Mouse (Mus musculus) hindbrain, embryonic 14.5 days (tissue): Measurements from ENCODE around the gene Polr1d. TPM values are rescaled to one million over a fixed set of nuclear protein-coding genes. Genes with fewer than 3 reads are reported as not detected.
A peak's percentile ranks its signal among the peaks of the same experiment; 100 is the strongest.

ENCODE experiments used
- ATAC-seq: fragments of 200-750 bp; cut with Nextera tagmentation; 2 replicates; pipeline ENCODE4 v1.8.0; 2017; ENCODE audit warnings: moderate number of reproducible peaks, mild to moderate bottlenecking, moderate TSS enrichment, moderate library complexity; ENCODE audit not compliant: low FRiP score
- DNase-seq: peaks from one replicate; pipeline ENCODE4 v3.0.0-alpha.2; 2015; ENCODE audit warnings: low spot score
- H3K27ac ChIP-seq: fragments of 300-500 bp; sonication (generic); 2 replicates; pipeline ENCODE4 v1.5.1; 2014; ENCODE audit warnings: mild to moderate bottlenecking, moderate library complexity
- H3K27me3 ChIP-seq: fragments of 300-500 bp; sonication (generic); 2 replicates; pipeline ENCODE4 v1.6.1; 2014; ENCODE audit warnings: mild to moderate bottlenecking, low read length, mixed read lengths; ENCODE audit not compliant: control insufficient read depth, insufficient read depth
- H3K36me3 ChIP-seq: fragments of 300-500 bp; sonication (generic); replicated peaks from 2 replicates; pipeline ENCODE4 v1.6.1; 2014; ENCODE audit not compliant: control insufficient read depth, insufficient read depth
- H3K4me1 ChIP-seq: fragments of 300-500 bp; sonication (generic); replicated peaks from 2 replicates; pipeline ENCODE4 v1.6.1; 2014; ENCODE audit warnings: antibody characterized with exemption, low read length, mixed read lengths; ENCODE audit not compliant: control insufficient read depth, insufficient read depth
- H3K4me2 ChIP-seq: fragments of 300-500 bp; sonication (generic); replicated peaks from 2 replicates; pipeline ENCODE4 v1.6.1; 2014; ENCODE audit warnings: mild to moderate bottlenecking, moderate library complexity
- H3K4me3 ChIP-seq: fragments of 300-500 bp; sonication (generic); replicated peaks from 2 replicates; pipeline ENCODE4 v1.5.1; 2014; ENCODE audit warnings: mild to moderate bottlenecking, low read length
- H3K9ac ChIP-seq: fragments of 300-500 bp; sonication (generic); 2 replicates; pipeline ENCODE4 v1.6.1; 2014
- H3K9me3 ChIP-seq: fragments of 300-500 bp; sonication (generic); 2 replicates; pipeline ENCODE4 v1.6.1; 2016; ENCODE audit warnings: low read length; ENCODE audit not compliant: control insufficient read depth
- WGBS: fragments of 180-500 bp; shearing (Covaris S2); extraction: QIAGEN DNeasy Blood & Tissue Kit; methylation state at CpG from one replicate; pipeline ENCODE4 v1.1.7; 2014; 5-methylcytosine and 5-hydroxymethylcytosine counted together
- polyA plus RNA-seq: library from polyadenylated mRNA; unstranded; fragments of >200 nt; fragmentation: Nextera tagmentation; extraction: Ambion mirVana; gene quantifications from 2 replicates; pipeline ENCODE4 v1.2.1, GENCODE M21; 2014

Gene Polr1d
- polyA plus RNA-seq, 1 experiment from 2014 or later = 113 TPM

- H3K27ac ChIP-seq = no peak overlapping the region
- WGBS = 21% methylated on average over 6 of the region's 6 CpGs
- H3K9ac ChIP-seq = no peak overlapping the region
- no peak overlapping the region for H3K4me3 ChIP-seq
- DNase-seq (no peak), ATAC-seq (no peak)
- H3K9me3 ChIP-seq = peaks cover 3% of the 10 kb centered on the region; the same call in 1 of the 2 replicates
- H3K27me3 ChIP-seq = no peaks in the 10 kb centered on the region
- H3K4me1 ChIP-seq = no peaks in the 10 kb centered on the region
- H3K36me3 ChIP-seq = 0 out of 2 replicates have a peak, but pooled peaks cover 6% of the 10 kb centered on the region
- no peak overlapping the region for H3K4me2 ChIP-seq
Observed at GRCm38 (mm10) chr5:147117027-147117426, 40.2 kb downstream of the Polr1d start.

GRCm38 (mm10) chr5:147121146-147121545 lies 44.3 kb downstream of the Polr1d start:
- WGBS = 94% methylated on average over 4 of the region's 4 CpGs
- Histone ChIP-seq H3K27me3 (no peaks in the 10 kb centered on the region), H3K36me3 (no peaks in the 10 kb centered on the region), H3K4me1 (no peaks in the 10 kb centered on the region), H3K27ac (no peak overlapping the region), H3K4me3 (no peak overlapping the region), H3K9ac (no peak overlapping the region), H3K4me2 (no peak overlapping the region), H3K9me3 (peaks cover 3% of the 10 kb centered on the region; the same call in 1 of the 2 replicates)
- ATAC-seq = no peak
- no peak for DNase-seq

GRCm38 (mm10) chr5:147124794-147125193 lies 47.9 kb downstream of the Polr1d start:
- ATAC-seq = no peak
- DNase-seq = no peak
- Histone ChIP-seq H3K27ac (no peak overlapping the region), H3K9me3 (peaks cover 3% of the 10 kb centered on the region; the same call in 1 of the 2 replicates), H3K4me3 (no peak overlapping the region), H3K27me3 (no peaks in the 10 kb centered on the region), H3K4me2 (no peak overlapping the region), H3K9ac (no peak overlapping the region), H3K4me1 (no peaks in the 10 kb centered on the region), H3K36me3 (no peaks in the 10 kb centered on the region)
- WGBS = 45% methylated on average over 9 of the region's 9 CpGs

GRCm38 (mm10) chr5:147125542-147126185 lies 48.8 kb downstream of the Polr1d start:
- 89% methylated on average over 13 of the region's 13 CpGs for WGBS

GRCm38 (mm10) chr5:147127860-147128259 lies 51.0 kb downstream of the Polr1d start:
- Histone ChIP-seq H3K27ac (no peak overlapping the region), H3K9ac (no peak overlapping the region), H3K4me2 (no peak overlapping the region), H3K4me1 (no peaks in the 10 kb centered on the region), H3K36me3 (no peaks in the 10 kb centered on the region), H3K4me3 (no peak overlapping the region), H3K27me3 (no peaks in the 10 kb centered on the region), H3K9me3 (no peaks in the 10 kb centered on the region)
- DNase-seq (no peak), ATAC-seq (no peak)
- 88% methylated on average over 4 of the region's 4 CpGs for WGBS

More at GRCm38 (mm10) chr5:147125542-147126185, 48.8 kb downstream of the Polr1d start:
- no peaks in the 10 kb centered on the region for H3K4me1 ChIP-seq
- no peak overlapping the region for H3K4me3 ChIP-seq
- DNase-seq (no peak), ATAC-seq (no peak)
- H3K27me3 ChIP-seq = no peaks in the 10 kb centered on the region
- no peak overlapping the region for H3K4me2 ChIP-seq
- no peak overlapping the region for H3K27ac ChIP-seq
- H3K9ac ChIP-seq = no peak overlapping the region
- peaks cover 3% of the 10 kb centered on the region; the same call in 1 of the 2 replicates for H3K9me3 ChIP-seq
- no peaks in the 10 kb centered on the region for H3K36me3 ChIP-seq

GRCm38 (mm10) chr5:147129484-147129883 lies 52.6 kb downstream of the Polr1d start:
- no peaks in the 10 kb centered on the region for H3K36me3 ChIP-seq
- ATAC-seq = no peak
- no peaks in the 10 kb centered on the region; the same call in 1 of the 2 replicates for H3K27me3 ChIP-seq
- no peak overlapping the region for H3K9ac ChIP-seq
- no peak overlapping the region for H3K27ac ChIP-seq
- DNase-seq = no peak
- 0 out of 2 replicates have a peak, but pooled peaks cover 4% of the 10 kb centered on the region for H3K4me1 ChIP-seq
- no peak overlapping the region for H3K4me2 ChIP-seq
- no peak overlapping the region for H3K4me3 ChIP-seq
- 81% methylated on average over 2 of the region's 2 CpGs for WGBS
- no peaks in the 10 kb centered on the region for H3K9me3 ChIP-seq

GRCm38 (mm10) chr5:147131912-147132311 lies 55.1 kb downstream of the Polr1d start:
- WGBS = 80% methylated on average over 4 of the region's 4 CpGs
- Histone ChIP-seq H3K27ac (no peak overlapping the region), H3K9ac (no peak overlapping the region), H3K27me3 (peaks cover 16% of the 10 kb centered on the region), H3K36me3 (no peaks in the 10 kb centered on the region), H3K9me3 (no peaks in the 10 kb centered on the region), H3K4me1 (0 out of 2 replicates have a peak, but pooled peaks cover 4% of the 10 kb centered on the region), H3K4me2 (no peak overlapping the region), H3K4me3 (no peak overlapping the region)
- DNase-seq = no peak
- ATAC-seq = no peak

- Histone ChIP-seq H3K9ac (0 out of 2 replicates have a peak overlapping the region, but pooled peaks have one; percentile 8), H3K27me3 (peaks cover 16% of the 10 kb centered on the region), H3K27ac (no peak overlapping the region), H3K9me3 (no peaks in the 10 kb centered on the region), H3K36me3 (no peaks in the 10 kb centered on the region), H3K4me3 (no peak overlapping the region; the same call in 1 of the 2 replicates), H3K4me2 (peak overlapping the region; percentile 39), H3K4me1 (0 out of 2 replicates have a peak, but pooled peaks cover 4% of the 10 kb centered on the region)
- DNase-seq (no peak), ATAC-seq (no peak)
- 8% methylated on average over 17 of the region's 17 CpGs for WGBS
Observed at GRCm38 (mm10) chr5:147133662-147134061, 56.8 kb downstream of the Polr1d start.

- Histone ChIP-seq H3K4me3 (no peak overlapping the region), H3K27ac (no peak overlapping the region), H3K27me3 (peaks cover 19% of the 10 kb centered on the region), H3K9me3 (no peaks in the 10 kb centered on the region), H3K36me3 (no peaks in the 10 kb centered on the region), H3K4me2 (no peak overlapping the region), H3K4me1 (0 out of 2 replicates have a peak, but pooled peaks cover 4% of the 10 kb centered on the region), H3K9ac (no peak overlapping the region)
- ATAC-seq (no peak; the same call in 1 of the 2 replicates), DNase-seq (no peak)
- WGBS = 5% methylated on average over 8 of the region's 8 CpGs
Observed at GRCm38 (mm10) chr5:147134341-147135088, 57.7 kb downstream of the Polr1d start.
